Mouse (Mus musculus) myocyte (in vitro differentiated cells): ENCODE measurements around the gene Rsad2.

ENCODE experiments used
- CEBPB ChIP-seq: IDR thresholded peaks from 2 replicates; pipeline ENCODE4 v1.6.1; 2011; ENCODE audit warnings: mild to moderate bottlenecking, moderate library complexity; ENCODE audit not compliant: poor library complexity, insufficient read depth, severe bottlenecking
- E2F4 ChIP-seq: IDR thresholded peaks from one replicate; pipeline ENCODE4 v1.6.1; 2011; ENCODE audit warnings: mild to moderate bottlenecking, control low read depth, moderate library complexity; ENCODE audit not compliant: insufficient read depth
- MAX ChIP-seq: IDR thresholded peaks from one replicate; pipeline ENCODE4 v1.6.1; 2011; ENCODE audit warnings: low read depth, mild to moderate bottlenecking, control low read depth
- MYOD1 ChIP-seq, 3 experiments: IDR thresholded peaks; one replicate each; pipeline ENCODE4 v1.6.1; 2011; ENCODE audit warnings: control low read depth in 2 of 3, low read depth in 2 of 3, mild to moderate bottlenecking in 2 of 3, moderate library complexity in 1 of 3; ENCODE audit not compliant: insufficient read length in 2 of 3, control insufficient read depth in 1 of 3
- POLR2A ChIP-seq: IDR thresholded peaks from one replicate; pipeline ENCODE4 v1.6.1; 2011; ENCODE audit warnings: low read depth, mild to moderate bottlenecking, control low read depth, moderate library complexity; ENCODE audit not compliant: insufficient read length
- POLR2AphosphoS2 ChIP-seq: IDR thresholded peaks from one replicate; pipeline ENCODE4 v1.6.1; 2011; ENCODE audit warnings: low read depth, control low read depth; ENCODE audit not compliant: insufficient read length
- REST ChIP-seq: IDR thresholded peaks from one replicate; pipeline ENCODE4 v1.6.1; 2011; ENCODE audit warnings: mild to moderate bottlenecking, control low read depth, moderate library complexity; ENCODE audit not compliant: insufficient read depth, insufficient read length
- SRF ChIP-seq: IDR thresholded peaks from one replicate; pipeline ENCODE4 v1.6.1; 2011; ENCODE audit warnings: low read depth; ENCODE audit not compliant: control insufficient read depth, insufficient read length
- TCF12 ChIP-seq: IDR thresholded peaks from one replicate; pipeline ENCODE4 v1.6.1; 2011; ENCODE audit warnings: mild to moderate bottlenecking, control low read depth; ENCODE audit not compliant: poor library complexity, insufficient read depth, severe bottlenecking
- USF1 ChIP-seq: IDR thresholded peaks from one replicate; pipeline ENCODE4 v1.6.1; 2011; ENCODE audit warnings: low read depth, mild to moderate bottlenecking, control low read depth, moderate library complexity

GRCm38 (mm10) chr12:26418322-26418721 is 37.9 kb downstream of the Rsad2 start:
- TF ChIP-seq POLR2AphosphoS2 (no peak), POLR2A (no peak), USF1 (no peak), TCF12 (no peak), MAX (no peak), REST (no peak), E2F4 (no peak), MYOD1 (IDR thresholded peaks at IDR 0.05; ENCODE audit: control insufficient read depth in 1 of 3, insufficient read length in 2 of 3, low read depth in 2 of 3) (no peak), SRF (no peak), CEBPB (no peak)
